Mouse (Mus musculus) MEL (cell line): Measurements from ENCODE around the gene Slc39a2. TPM values are rescaled to one million over a fixed set of nuclear protein-coding genes. Genes with fewer than 3 reads are reported as not detected.

Experiments
- DNase-seq: peaks from one replicate; pipeline ENCODE4 v3.0.0; 2011; ENCODE audit warnings: low read depth, low spot score
- H3K27ac ChIP-seq: 2 replicates; pipeline ENCODE4 v1.5.1; 2012; ENCODE audit warnings: low read depth, mild to moderate bottlenecking, control low read depth, low read length, moderate library complexity; ENCODE audit not compliant: control insufficient read depth
- H3K27me3 ChIP-seq, 2 experiments: fragments of 150-350 bp in 1 of 2; sonication (generic) in 1 of 2; 2 replicates each; pipeline ENCODE4 v1.6.1; 2012; ENCODE audit warnings: low read length in 2 of 2, mild to moderate bottlenecking in 2 of 2, improper control_type of control experiment in 1 of 2, moderate library complexity in 1 of 2; ENCODE audit not compliant: insufficient read depth in 2 of 2, control insufficient read depth in 1 of 2
- H3K36me3 ChIP-seq, 2 experiments: 2 replicates each; pipeline ENCODE4 v1.6.1; 2012 to 2014; ENCODE audit warnings: low read length in 2 of 2, improper control_type of control experiment in 1 of 2, inconsistent platforms in 1 of 2, mild to moderate bottlenecking in 1 of 2; ENCODE audit not compliant: insufficient read depth in 2 of 2, control insufficient read depth in 1 of 2
- H3K4me1 ChIP-seq, 2 experiments: fragments of 150-350 bp in 1 of 2; sonication (generic) in 1 of 2; 2 replicates each; pipeline ENCODE4 v1.6.1; 2012; ENCODE audit warnings: low read length in 2 of 2, improper control_type of control experiment in 1 of 2, mild to moderate bottlenecking in 1 of 2; ENCODE audit not compliant: insufficient read depth in 2 of 2, control insufficient read depth in 1 of 2
- H3K4me3 ChIP-seq, 2 experiments: fragments of 150-350 bp in 1 of 2; sonication (generic) in 1 of 2; 2 replicates each; pipeline ENCODE4 v1.5.1; 2012; ENCODE audit warnings: low read depth in 2 of 2, low read length in 2 of 2, mild to moderate bottlenecking in 2 of 2, moderate library complexity in 2 of 2, control low read depth in 1 of 2, improper control_type of control experiment in 1 of 2; ENCODE audit not compliant: control insufficient read depth in 1 of 2, insufficient read depth in 1 of 2
- H3K79me2 ChIP-seq: 2 replicates; pipeline ENCODE4 v1.6.1; 2012; ENCODE audit warnings: mild to moderate bottlenecking, low read length, moderate library complexity; ENCODE audit not compliant: control insufficient read depth, poor library complexity, insufficient read depth
- H3K9ac ChIP-seq: 2 replicates; pipeline ENCODE4 v1.6.1; 2012; ENCODE audit warnings: low read depth, mild to moderate bottlenecking, control low read depth, low read length, moderate library complexity; ENCODE audit not compliant: control insufficient read depth, poor library complexity, severe bottlenecking
- H3K9me3 ChIP-seq: fragments of 150-350 bp; sonication (generic); replicated peaks from 2 replicates; pipeline ENCODE4 v1.6.1; 2012; ENCODE audit warnings: mild to moderate bottlenecking, low read length, improper control_type of control experiment, moderate library complexity; ENCODE audit not compliant: insufficient read depth
- BHLHE40 ChIP-seq: IDR thresholded peaks from 2 replicates; pipeline ENCODE4 v1.6.1; 2012; ENCODE audit warnings: low read depth, mild to moderate bottlenecking, inconsistent platforms, low read length, improper control_type of control experiment, borderline replicate concordance
- CHD1 ChIP-seq: IDR thresholded peaks from 2 replicates; pipeline ENCODE4 v1.6.1; 2012; ENCODE audit warnings: low read depth, mild to moderate bottlenecking, inconsistent platforms, low read length, improper control_type of control experiment
- CTCF ChIP-seq, 3 experiments: IDR thresholded peaks in 2 of 3; conservative IDR thresholded peaks in 1 of 3; 2 replicates each; pipeline ENCODE4 v1.5.1; 2011 to 2012; ENCODE audit warnings: low read length in 3 of 3, low read depth in 2 of 3, mild to moderate bottlenecking in 2 of 3, improper control_type of control experiment in 1 of 3, inconsistent platforms in 1 of 3, mixed read lengths in 1 of 3, moderate library complexity in 1 of 3; ENCODE audit not compliant: control insufficient read depth in 1 of 3, insufficient read depth in 1 of 3, poor library complexity in 1 of 3, severe bottlenecking in 1 of 3
- ETS1 ChIP-seq: IDR thresholded peaks from 2 replicates; pipeline ENCODE4 v1.6.1; 2012; ENCODE audit warnings: low read depth, mild to moderate bottlenecking, inconsistent platforms, low read length, improper control_type of control experiment, moderate library complexity
- JUND ChIP-seq: IDR thresholded peaks from 2 replicates; pipeline ENCODE4 v1.6.1; 2011; ENCODE audit warnings: low read depth, mild to moderate bottlenecking, improper control_type of control experiment, low read length
- KAT2A ChIP-seq: conservative IDR thresholded peaks from 2 replicates; pipeline ENCODE4 v1.6.1; 2012; ENCODE audit warnings: low read depth, low read length, improper control_type of control experiment, inconsistent platforms
- MAFK ChIP-seq: IDR thresholded peaks from 2 replicates; pipeline ENCODE4 v1.6.1; 2011; ENCODE audit warnings: low read depth, mild to moderate bottlenecking, low read length, improper control_type of control experiment, borderline replicate concordance
- MAZ ChIP-seq: IDR thresholded peaks from 2 replicates; pipeline ENCODE4 v1.6.1; 2012; ENCODE audit warnings: low read depth, mild to moderate bottlenecking, inconsistent platforms, low read length, improper control_type of control experiment
- MYC ChIP-seq: IDR thresholded peaks from 2 replicates; pipeline ENCODE4 v1.6.1; 2011; ENCODE audit warnings: low read depth, mild to moderate bottlenecking, low read length, improper control_type of control experiment, moderate library complexity
- NELFE ChIP-seq: IDR thresholded peaks from 2 replicates; pipeline ENCODE4 v1.6.1; 2011; ENCODE audit warnings: low read depth, low read length, improper control_type of control experiment
- POLR2AphosphoS2 ChIP-seq: IDR thresholded peaks from 2 replicates; pipeline ENCODE4 v1.6.1; 2011; ENCODE audit warnings: low read length, improper control_type of control experiment
- POLR2AphosphoS5 ChIP-seq: IDR thresholded peaks from 2 replicates; pipeline ENCODE4 v1.6.1; 2012; ENCODE audit warnings: low read depth, borderline replicate concordance, mild to moderate bottlenecking, inconsistent platforms, low read length, moderate library complexity, mixed read lengths
- RCOR1 ChIP-seq: IDR thresholded peaks from 2 replicates; pipeline ENCODE4 v1.6.1; 2012; ENCODE audit warnings: low read depth, mild to moderate bottlenecking, inconsistent platforms, low read length, improper control_type of control experiment
- SMC3 ChIP-seq: IDR thresholded peaks from 2 replicates; pipeline ENCODE4 v1.6.1; 2011; ENCODE audit warnings: low read depth, low read length, improper control_type of control experiment
- TBP ChIP-seq: IDR thresholded peaks from 2 replicates; pipeline ENCODE4 v1.8.0; 2011; ENCODE audit warnings: low read depth, low read length, improper control_type of control experiment
- USF2 ChIP-seq, 2 experiments: IDR thresholded peaks; 2 replicates each; pipeline ENCODE4 v1.6.1; 2011 to 2012; ENCODE audit warnings: improper control_type of control experiment in 2 of 2, low read length in 2 of 2, borderline replicate concordance in 1 of 2, inconsistent platforms in 1 of 2, low read depth in 1 of 2, mild to moderate bottlenecking in 1 of 2; ENCODE audit not compliant: insufficient read depth in 1 of 2
- polyA plus RNA-seq, 2 experiments: library from polyadenylated mRNA; stranded (reverse) in 1 of 2; unstranded in 1 of 2; fragments of >175 nt in 1 of 2; fragments of >200 nt in 1 of 2; gene quantifications; 2 replicates each; pipeline versions ENCODE4 v1.2.1 to v1.2.4; 2012; ENCODE audit warnings: low replicate concordance in 2 of 2, low read depth in 1 of 2; ENCODE audit not compliant: insufficient read length in 2 of 2, insufficient read depth in 1 of 2, missing spikeins in 1 of 2
- total RNA-seq: library from RNA; depleted of rRNA; stranded (reverse); fragments of 300-350 nt; gene quantifications from 2 replicates; pipeline ENCODE4 v1.2.3, GENCODE M21; 2012

The Slc39a2 gene
- total and polyA plus RNA-seq, 3 experiments = 0.07 TPM; not detected in 2

DNA sequence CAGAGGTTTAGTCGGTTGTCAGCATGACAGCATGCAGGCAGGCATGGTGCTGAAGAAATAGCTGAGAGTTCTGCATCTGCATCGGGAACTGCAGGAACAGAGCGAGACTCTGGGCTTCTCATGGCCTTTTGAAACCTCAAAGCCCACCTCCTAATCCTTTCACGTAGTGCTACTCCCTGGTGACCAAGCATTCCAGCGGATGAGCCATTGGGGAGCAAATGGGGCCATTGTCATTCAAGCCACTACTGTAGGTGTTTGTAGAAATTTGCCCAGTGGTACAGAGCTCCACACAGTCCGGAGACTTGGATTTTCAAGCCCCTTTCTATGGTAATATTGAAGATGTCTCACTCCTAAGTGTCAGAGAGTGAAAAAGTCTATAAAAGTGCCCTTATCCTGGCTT, 6.6 kb upstream of the Slc39a2 start:
- TF ChIP-seq RCOR1 (no peak), SMC3 (no peak), NELFE (no peak), KAT2A (no peak), MYC (no peak), ETS1 (no peak), TBP (no peak), CHD1 (no peak)
- no peaks in the 10 kb centered on the region for H3K27me3 ChIP-seq
- H3K79me2 ChIP-seq = peaks cover 3% of the 10 kb centered on the region
- no peaks in the 10 kb centered on the region for H3K9me3 ChIP-seq
- DNase-seq = no peak
- H3K4me1 ChIP-seq = peaks cover 0 to 4% of the 10 kb centered on the region in 2 experiments; a peak in 2 of 4 replicates
- H3K9ac ChIP-seq = no peak overlapping the region
- H3K4me3 ChIP-seq = no peak overlapping the region
- no peak overlapping the region for H3K27ac ChIP-seq
- H3K36me3 ChIP-seq = peaks cover 0 to 9% of the 10 kb centered on the region in 2 experiments; a peak in 2 of 4 replicates

DNA sequence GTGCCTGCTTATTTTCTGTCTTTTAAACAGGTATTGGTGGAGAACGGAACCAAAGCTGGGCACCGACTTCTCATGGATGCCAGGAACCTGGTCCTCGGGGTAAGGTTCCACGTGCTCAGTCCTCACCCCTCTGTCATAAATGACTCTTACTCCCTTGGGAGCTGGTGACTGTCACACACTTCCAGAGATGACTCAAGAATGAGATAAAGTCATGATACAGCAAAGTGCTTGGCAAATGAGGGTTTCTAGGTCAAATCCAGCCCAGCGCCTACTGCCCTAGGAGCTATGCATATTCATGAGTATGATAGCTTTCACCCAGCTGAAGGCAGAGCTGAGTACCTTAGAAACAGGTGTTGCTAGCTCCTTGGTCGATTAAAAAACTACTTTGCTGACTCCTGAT, 2.9 kb upstream of the Slc39a2 start:
- no peak overlapping the region for H3K4me3 ChIP-seq
- H3K4me1 ChIP-seq = peaks cover 0 to 10% of the 10 kb centered on the region in 2 experiments; a peak in 1 of 4 replicates
- H3K27me3 ChIP-seq = no peaks in the 10 kb centered on the region
- DNase-seq = no peak
- peaks cover 0 to 10% of the 10 kb centered on the region in 2 experiments; a peak in 2 of 4 replicates for H3K36me3 ChIP-seq
- H3K9me3 ChIP-seq = no peaks in the 10 kb centered on the region
- H3K9ac ChIP-seq = no peak overlapping the region
- TF ChIP-seq POLR2AphosphoS5 (no peak), MAFK (no peak), JUND (no peak), CHD1 (no peak), BHLHE40 (no peak), KAT2A (no peak), POLR2AphosphoS2 (no peak), MAZ (no peak), ETS1 (no peak), USF2 (IDR thresholded peaks at IDR 0.05; ENCODE audit: borderline replicate concordance in 1 of 2, insufficient read depth in 1 of 2, low read depth in 1 of 2, low read length in 2 of 2) (no peak), CTCF (IDR thresholded peaks at IDR 0.05 in 2 of 3, conservative IDR thresholded peaks at IDR 0.05 in 1 of 3; ENCODE audit: control insufficient read depth in 1 of 3, insufficient read depth in 1 of 3, low read depth in 2 of 3, low read length in 3 of 3, poor library complexity in 1 of 3, severe bottlenecking in 1 of 3) (no peak)
- TF ChIP-seq, all 39 proteins: peak for 0
- Histone ChIP-seq H3K27ac (no peak overlapping the region), H3K79me2 (peaks cover 3% of the 10 kb centered on the region)
